Mouse (Mus musculus) layer of hippocampus, postnatal 10 days (tissue): ENCODE measurements around the gene Ttn. TPM values are rescaled to one million over a fixed set of nuclear protein-coding genes. Genes with fewer than 3 reads are reported as not detected.
"Not testable (repeated sequence)": the region's sequence is repeated elsewhere in the genome, so short reads cannot be mapped to it uniquely, and the experiment has no call there.

Experiments used
- DNase-seq, 2 experiments: peaks; one replicate each; pipeline ENCODE4 v3.0.0; 2021; ENCODE audit warnings: low spot score in 2 of 2
- long read RNA-seq: library from polyadenylated mRNA; stranded (forward); transcript quantifications from one replicate; pipeline ENCODE4 v2.0.0, GENCODE M21; 2023
- total RNA-seq, 2 experiments: library from RNA; stranded (reverse); gene quantifications; 2 replicates each; pipeline ENCODE4 v1.2.3; 2021

Gene Ttn
- 1 to 10 TPM; 3.4 to 6.6 TPM for total RNA-seq
- long read RNA-seq: 0 reads

DNA sequence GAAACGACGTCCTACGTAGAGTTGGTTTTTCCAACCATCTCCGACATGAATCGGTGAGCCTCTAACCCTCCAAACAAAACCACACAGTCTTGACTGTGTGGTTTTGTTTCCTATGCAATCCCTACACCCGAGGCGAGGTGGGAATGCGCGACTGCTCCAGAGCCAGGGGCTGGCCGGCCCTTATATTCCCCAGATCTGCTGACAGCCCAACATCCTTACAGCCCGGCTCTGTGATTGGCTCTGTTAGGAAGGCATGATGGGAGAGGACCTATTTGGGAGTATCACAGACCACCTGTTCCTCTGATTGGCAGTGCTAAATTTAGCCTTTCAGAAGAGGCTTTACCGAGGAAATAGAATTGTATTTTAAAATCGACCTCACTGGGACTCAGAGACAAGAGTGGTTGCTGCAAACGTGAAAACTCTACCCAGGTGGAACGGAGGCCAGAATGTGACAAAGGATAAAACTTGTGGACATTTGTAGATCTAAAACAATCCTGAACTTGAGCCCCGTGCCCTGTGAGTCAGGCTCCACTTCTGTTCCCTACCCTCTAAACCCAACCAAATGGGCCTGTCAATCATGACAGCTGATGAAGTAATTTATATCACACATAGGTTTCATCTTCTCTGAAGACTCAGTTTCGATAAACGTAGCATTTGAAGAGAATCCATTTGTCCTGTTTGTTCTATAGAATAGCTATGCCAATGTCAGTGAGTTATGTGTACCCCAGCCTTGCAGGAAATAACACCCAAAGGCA, at the start of gene Ttn:
Gene Ttn, minus strand, starts transcription at position 157 of the 755 bp plus-strand sequence.
- DNase-seq: no peak

GRCm38 (mm10) chr2:77020649-77021048, 38.3 kb upstream of the Ttn start:
- no peak for DNase-seq

- no peak for DNase-seq
Measured at GRCm38 (mm10) chr2:77017735-77018134, 35.4 kb upstream of the Ttn start.

- not testable (repeated sequence) for DNase-seq
Measured at GRCm38 (mm10) chr2:77013449-77013848, 31.1 kb upstream of the Ttn start.

DNA sequence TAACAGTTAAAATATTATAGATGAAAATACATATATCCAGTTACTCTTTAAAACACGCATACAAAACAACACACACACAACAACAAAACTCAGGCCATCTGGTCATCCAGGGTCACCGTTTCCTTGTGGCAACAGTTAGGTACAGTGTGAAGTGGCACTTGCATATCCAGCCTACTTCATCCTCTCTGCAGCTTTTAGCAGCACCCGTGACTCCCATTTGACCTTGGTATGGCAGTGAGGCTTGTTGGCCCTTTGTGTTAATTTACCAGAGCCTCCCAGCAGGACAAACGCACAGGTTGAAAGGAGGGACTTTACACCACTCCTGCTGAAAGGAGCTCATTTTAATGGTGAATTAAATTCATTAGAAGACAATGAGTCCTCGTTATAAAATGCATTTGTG, 29.6 kb upstream of the Ttn start:
- no peak for DNase-seq

DNA sequence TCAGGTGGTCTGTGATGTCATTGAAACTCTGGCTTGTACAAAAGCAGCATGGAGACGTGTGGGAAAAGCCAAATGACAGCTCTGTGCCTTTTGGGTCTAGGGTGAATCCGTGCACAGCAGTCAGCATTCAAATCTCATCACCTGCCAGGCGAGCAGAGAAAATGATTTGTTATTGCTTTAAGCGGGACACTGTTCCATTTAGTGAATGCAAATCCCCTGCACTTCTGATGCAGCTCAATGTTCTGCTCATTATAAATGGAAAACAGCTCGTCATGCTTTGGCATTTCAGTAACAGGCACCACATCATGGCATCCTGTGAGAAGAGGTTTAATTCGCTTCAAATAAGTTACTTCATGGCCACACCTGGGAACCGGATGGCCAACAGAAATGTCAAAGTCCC, 24.7 kb upstream of the Ttn start:
- DNase-seq: no peak

- DNase-seq: no peak
Measured at GRCm38 (mm10) chr2:77003148-77003547, 20.8 kb upstream of the Ttn start.

- DNase-seq: no peak
Measured at GRCm38 (mm10) chr2:76998351-76998750, 16.0 kb upstream of the Ttn start.

- no peak for DNase-seq
Measured at GRCm38 (mm10) chr2:76992493-76993201, 10.3 kb upstream of the Ttn start.

DNA sequence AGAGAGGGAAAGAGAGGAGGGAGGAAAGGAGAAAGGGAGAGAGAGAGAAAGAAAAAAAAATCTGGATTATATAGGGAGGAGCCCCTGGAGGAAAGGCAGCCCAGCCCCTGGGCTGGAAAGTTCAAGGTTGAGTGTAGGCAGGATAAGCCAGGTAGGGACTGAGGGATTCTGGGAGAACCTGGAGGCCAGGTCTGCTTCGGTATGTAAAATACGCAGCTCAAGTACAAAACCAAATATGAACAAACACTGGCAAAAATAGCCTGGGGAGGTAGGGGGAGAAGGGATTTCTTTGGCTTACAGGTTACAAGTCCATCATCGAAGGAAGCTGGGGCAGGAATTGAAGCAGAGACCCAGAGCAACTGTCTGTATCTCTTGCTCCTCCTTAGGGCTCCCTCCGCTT, 5.0 kb upstream of the Ttn start:
- no peak for DNase-seq

GRCm38 (mm10) chr2:76984384-76984783, 2.0 kb upstream of the Ttn start:
- DNase-seq: no peak

GRCm38 (mm10) chr2:76983601-76984000, 1.3 kb upstream of the Ttn start:
- no peak for DNase-seq

GRCm38 (mm10) chr2:76981717-76982116, 630 bp downstream of the Ttn start:
- no peak for DNase-seq

DNA sequence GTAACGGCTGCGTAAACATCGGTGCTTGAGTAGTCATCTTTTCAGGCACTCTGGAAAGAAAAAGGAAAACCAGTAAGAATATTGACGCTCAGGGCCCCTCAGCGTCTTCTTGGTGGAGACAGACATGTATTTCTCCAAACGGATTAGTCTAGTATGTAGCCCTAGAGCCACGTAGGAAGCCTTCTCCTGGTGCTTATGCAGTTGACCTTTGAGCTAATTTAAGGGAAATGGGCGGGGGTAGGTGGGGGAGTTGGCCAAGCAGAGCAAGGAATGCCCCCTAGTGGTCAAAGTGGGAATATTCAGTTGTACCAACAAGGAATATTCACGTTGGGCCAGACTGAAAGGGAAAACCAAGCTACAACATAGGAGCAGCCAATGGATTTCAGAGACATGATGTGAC, 2.2 kb downstream of the Ttn start:
- DNase-seq: no peak

DNA sequence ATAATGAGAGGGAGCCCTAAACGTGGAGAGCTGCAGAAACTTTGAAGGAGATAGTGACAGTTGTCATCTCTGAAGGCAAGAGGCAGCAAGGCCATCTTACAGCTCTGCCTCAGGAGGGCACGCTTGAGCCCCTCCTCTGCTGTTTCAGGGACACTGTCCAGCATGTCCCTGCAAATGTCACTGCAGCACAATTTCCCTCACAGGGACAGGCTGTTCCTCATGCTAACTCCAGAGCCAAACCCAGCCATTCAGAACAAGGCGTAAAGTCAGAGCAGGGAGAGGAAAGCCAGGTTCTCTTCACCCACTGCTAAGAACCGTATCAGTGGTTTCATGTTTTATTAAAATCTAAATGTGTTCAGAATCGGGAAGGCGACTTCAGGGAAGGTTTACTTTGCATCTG, 4.7 kb downstream of the Ttn start:
- DNase-seq: no peak

DNA sequence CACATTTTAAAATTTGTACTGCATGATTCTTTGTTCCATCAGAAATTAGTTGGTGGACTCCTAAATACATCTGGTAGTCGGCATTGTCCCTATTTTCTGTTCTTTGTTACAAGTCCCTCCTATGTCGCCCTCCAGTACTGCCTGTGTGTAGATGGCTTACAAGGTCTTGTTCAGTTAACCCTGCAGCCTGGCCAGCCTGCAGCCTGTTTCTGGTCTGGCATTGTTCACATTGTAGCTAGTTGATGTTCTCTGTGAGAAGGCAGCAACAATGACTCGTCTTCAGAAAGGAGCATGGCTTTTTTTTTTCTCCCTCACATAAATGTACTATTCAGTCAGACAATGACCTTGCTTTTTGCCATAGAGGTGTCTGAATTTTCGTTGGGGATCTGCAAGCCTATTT, 10.3 kb downstream of the Ttn start:
- DNase-seq: no peak

GRCm38 (mm10) chr2:76971069-76971468, 11.3 kb downstream of the Ttn start:
- no peak for DNase-seq

GRCm38 (mm10) chr2:76970669-76971068, 11.7 kb downstream of the Ttn start:
- no peak for DNase-seq

- DNase-seq: no peak
Measured at GRCm38 (mm10) chr2:76970204-76970603, 12.1 kb downstream of the Ttn start.

DNA sequence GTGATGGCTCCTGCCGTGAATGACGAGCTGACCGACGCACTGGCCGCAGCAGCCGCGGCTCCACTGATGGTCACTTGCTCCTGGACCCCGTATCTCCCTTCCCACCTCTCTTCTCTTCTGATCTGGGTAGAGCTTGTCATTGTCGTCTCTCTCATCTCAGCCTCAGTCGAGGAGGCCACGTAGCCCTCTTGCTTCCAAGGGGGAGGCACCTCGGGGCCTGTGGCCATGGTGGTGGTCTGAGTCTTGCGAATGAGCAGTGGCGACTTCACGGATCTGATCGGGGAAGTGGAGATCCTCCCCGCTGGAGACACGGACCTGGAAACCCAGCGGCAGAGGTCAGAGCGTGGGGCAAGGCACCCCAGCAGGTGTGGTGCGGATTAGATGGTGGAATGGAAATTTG, 12.7 kb downstream of the Ttn start:
- no peak for DNase-seq

- peak; percentile 78 to 79 for DNase-seq
Measured at GRCm38 (mm10) chr2:76968919-76969318, 13.4 kb downstream of the Ttn start.

DNA sequence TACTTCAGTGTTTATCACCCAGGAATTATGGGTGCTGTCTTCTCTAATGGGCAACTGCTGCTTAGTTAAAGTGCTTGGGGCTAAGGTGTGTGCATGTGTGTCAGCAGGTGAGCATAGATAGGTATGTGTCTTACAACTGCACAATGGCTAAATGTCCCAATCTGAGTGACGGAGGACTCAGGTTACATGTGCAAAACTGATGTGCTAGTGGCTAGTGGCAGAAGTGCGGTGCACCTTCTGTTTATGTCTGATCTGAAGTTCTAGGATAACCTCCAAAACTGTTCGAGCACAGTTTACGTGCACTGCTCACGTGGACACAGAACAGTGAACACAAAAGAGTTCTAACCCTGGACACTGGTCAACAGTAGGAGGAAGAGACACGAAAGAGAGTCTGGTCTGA, 15.8 kb downstream of the Ttn start:
- no peak for DNase-seq

DNA sequence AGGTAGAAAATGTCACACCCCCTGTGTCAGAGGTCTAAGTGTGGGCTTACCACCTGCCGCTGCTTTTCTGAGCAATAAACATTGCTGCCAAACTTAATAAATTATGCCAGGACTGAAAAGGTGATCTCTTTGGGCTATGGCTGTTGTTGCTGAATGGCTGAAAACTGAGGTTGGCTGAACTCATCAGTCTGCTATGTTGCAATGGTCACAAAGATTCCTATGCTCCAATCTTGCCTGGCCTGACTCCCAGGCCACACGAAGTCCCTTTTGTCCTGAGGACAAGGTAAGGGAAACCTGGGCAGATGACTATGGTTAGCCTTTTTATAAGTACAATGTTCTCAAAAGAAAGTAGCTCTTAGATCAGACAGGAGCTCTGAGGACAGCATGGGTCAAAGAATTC, 16.3 kb downstream of the Ttn start:
- DNase-seq: no peak
